Mouse (Mus musculus) heart, postnatal 25 days (tissue): Measurements from ENCODE around the gene Serf1. TPM values are rescaled to one million over a fixed set of nuclear protein-coding genes. Genes with fewer than 3 reads are reported as not detected.
"Not testable (repeated sequence)": the region's sequence is repeated elsewhere in the genome, so short reads cannot be mapped to it uniquely, and the experiment has no call there.

Source experiments
- DNase-seq: peaks from one replicate; pipeline ENCODE4 v3.0.0; 2022; ENCODE audit warnings: low spot score
- intact Hi-C: fragments of 180-260 bp; cut with DNase I; formaldehyde crosslinking; loops from one replicate; pipeline ENCODE4 v1.15.1; 2025
- total RNA-seq, 2 experiments: library from RNA; stranded (reverse); gene quantifications; 2 replicates each; pipeline ENCODE4 v1.2.3; 2021

Serf1 gene
- total RNA-seq, result 1 to 10 TPM; 5.6 to 6.7 TPM

DNA sequence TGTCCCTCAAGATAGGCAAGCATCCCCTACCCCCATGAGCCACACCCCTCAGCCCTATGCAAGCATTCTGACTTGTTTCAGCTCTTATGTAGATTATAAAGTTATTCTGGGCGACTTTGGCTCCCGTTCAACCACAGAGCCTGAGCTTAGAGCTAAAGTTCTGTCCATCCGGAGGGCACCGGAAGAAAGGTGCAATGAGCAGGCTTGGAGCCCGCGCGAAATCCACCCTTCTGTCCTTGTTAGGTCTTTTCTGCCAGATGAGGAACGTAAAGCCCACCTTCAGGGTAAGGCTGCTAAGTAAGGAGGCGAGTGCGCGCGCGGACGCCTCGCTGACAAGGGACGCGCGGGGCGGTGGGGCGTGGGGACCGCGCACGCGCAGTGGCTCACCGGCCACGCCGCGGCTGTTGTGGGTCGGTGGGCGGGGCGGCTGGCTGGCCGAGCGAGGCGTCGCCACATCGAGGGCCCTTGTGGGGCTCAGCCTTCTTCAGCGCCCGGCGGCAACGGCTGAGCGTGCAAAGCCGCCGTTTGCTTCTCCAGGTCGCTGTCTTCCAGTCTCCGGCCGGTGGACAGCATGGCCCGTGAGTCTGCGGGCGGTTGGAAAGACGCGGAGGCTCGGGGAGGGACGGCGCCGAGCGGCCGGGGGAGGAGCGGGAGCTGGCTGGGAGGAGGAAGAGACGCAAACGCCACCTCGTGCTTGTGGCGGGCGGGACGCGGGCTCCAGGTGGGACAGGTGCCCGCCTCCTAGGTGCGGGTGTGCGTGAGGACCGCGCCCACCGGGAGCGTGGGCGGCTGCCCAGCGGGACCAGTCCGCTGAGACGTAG, at the start of gene Serf1:
Serf1 (plus strand) TSS at position 361 of the 821 bp plus-strand sequence.
- intact Hi-C loops, result loop anchor here (2.0 to 10.0 kb wide), 2 partner anchors 17 to 763 kb away; partner anchors contain the start of genes Mrps27, Ptcd2 and Smn1
- peak; percentile 63 for DNase-seq

DNA sequence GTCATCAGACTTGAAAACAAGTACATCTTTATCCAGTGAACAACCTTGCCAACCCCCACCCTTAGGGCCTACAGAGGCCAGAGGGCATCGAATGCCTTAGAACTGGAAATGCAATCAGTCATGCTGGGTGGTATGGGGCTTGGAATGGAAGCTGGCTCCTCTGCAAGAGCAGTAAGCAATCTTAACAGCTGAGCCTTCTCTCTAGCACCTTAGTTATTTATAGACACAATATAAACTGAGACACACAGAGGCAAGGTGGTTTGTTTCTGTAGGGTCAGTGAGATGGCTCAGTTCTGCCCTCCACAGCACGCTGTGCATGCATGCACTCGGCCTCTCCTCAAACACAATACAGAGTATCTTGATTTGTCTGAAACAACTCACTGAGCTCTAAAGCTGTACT, 43.9 kb upstream of the Serf1 start:
- DNase-seq, result no peak
- intact Hi-C loops, result no loop called here

DNA sequence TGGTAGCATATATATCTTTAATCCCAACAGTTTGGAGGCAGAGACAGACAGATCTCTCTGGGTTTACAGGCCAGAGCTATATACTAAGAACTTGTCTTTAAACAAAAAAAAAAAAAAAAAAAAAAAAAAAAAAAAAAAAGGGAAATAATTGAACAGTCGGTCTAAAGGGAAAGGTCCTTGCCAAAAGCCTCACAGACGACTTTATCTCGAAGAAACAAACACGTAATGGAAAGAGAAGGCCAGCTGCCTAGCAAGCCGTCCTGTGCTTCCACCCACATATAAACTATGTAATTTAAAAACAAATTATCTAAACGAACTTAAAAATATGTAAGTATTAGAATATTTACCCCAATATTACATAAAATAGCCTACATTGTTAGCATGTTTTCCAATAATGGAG, 40.0 kb upstream of the Serf1 start:
- intact Hi-C loops, result no loop called here

GRCm38 (mm10) chr13:100071473-100071872, 36.3 kb upstream of the Serf1 start:
- DNase-seq, result no peak
- intact Hi-C loops, result no loop called here

More for the DNA sequence above, 40.0 kb upstream of the Serf1 start:
- DNase-seq, result no peak

GRCm38 (mm10) chr13:100098808-100099207, 9.0 kb upstream of the Serf1 start:
- intact Hi-C loops, result no loop called here
- DNase-seq, result no peak

GRCm38 (mm10) chr13:100103052-100103658, 4.7 kb upstream of the Serf1 start:
- intact Hi-C loops, result loop anchor here (10.0 kb wide), 1 partner anchor 758 kb away; the partner anchor contains the start of genes Mrps27 and Ptcd2
- DNase-seq, result no peak

GRCm38 (mm10) chr13:100103748-100104254, 4.0 kb upstream of the Serf1 start, which contains the start of gene Bdp1:
Gene Bdp1, minus strand, starts transcription at chr13:100104070.
- intact Hi-C loops, result loop anchor here (10.0 kb wide), 1 partner anchor 759 kb away; the partner anchor contains the start of genes Mrps27 and Ptcd2
- peak; percentile 85 for DNase-seq

DNA sequence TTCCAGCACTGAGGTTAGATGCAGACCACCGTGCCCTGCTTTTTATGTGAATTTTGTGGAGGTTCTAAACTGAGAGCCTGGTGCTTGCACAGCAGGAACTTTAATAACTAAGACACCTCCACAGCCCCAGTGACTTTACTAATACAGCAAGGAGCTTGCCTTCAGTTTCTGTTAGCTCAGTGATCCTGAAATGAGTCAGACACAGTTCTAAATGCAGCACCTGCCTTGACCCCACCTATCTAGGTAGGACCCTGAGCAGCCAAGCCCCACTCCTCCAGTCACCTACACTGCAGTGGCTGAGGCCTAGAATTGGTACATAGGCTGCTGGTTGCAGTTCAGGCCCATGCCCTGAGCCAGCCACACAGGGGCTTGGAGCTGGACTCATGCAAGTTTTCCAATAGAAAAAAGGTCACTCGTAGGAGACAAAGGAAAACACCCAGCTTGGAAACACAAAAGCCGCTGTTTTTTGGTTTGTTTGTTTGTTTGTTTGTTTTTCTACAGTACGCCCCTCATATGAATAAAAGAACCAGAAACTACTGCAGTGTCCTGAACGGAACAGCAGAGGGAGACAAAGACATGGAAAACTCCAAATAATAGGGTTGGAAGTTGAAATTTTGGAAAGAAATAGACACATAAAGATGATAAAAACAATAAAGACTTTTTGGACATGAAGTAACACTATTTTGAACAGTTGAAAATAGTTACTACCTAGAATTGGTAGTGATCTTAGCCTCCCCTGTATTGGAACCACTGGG, 4.6 kb downstream of the Serf1 start:
- no peak for DNase-seq
- intact Hi-C loops, result loop anchor here (5.0 to 10.0 kb wide), 2 partner anchors 280 to 542 kb away; partner anchors contain the start of genes Ak6, Rad17 and Taf9

DNA sequence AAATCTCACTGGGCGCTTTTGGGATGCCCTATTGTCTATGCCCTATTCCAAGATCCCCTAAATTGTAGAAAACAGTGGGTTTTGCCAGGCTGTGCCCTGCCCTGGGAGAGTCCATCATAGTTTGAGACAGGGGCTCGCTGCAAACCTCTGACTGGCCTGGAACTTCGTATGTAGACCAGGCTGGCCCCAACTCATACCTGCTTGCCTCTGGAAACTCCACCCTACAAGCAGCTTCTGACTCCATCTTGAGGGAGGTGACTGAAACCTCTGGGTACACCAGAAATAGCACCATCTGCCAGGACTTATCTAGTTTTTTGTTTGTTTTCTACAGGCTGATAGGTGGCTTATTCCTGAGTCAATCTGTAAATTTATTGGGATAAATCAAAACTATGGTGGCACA, 16.2 kb downstream of the Serf1 start:
- intact Hi-C loops, result loop anchor here (2.0 kb wide), 1 partner anchor 15 kb away; the partner anchor contains the start of gene Serf1
- no peak for DNase-seq

- peak; percentile 81 for DNase-seq
- intact Hi-C loops, result loop anchor here (2.0 kb wide), 1 partner anchor 16 kb away; the partner anchor contains the start of gene Serf1
These were observed 16.8 kb downstream of the Serf1 start, which contains the start of gene Smn1 for GRCm38 (mm10) chr13:100124423-100125257. Gene Smn1, plus strand, starts transcription at chr13:100124852.

GRCm38 (mm10) chr13:100125258-100125643, 17.4 kb downstream of the Serf1 start:
- no peak for DNase-seq
- intact Hi-C loops, result loop anchor here (2.0 kb wide), 1 partner anchor 16 kb away; the partner anchor contains the start of gene Serf1

GRCm38 (mm10) chr13:100141646-100142314, 34.0 kb downstream of the Serf1 start:
- no peak for DNase-seq
- intact Hi-C loops, result no loop called here

DNA sequence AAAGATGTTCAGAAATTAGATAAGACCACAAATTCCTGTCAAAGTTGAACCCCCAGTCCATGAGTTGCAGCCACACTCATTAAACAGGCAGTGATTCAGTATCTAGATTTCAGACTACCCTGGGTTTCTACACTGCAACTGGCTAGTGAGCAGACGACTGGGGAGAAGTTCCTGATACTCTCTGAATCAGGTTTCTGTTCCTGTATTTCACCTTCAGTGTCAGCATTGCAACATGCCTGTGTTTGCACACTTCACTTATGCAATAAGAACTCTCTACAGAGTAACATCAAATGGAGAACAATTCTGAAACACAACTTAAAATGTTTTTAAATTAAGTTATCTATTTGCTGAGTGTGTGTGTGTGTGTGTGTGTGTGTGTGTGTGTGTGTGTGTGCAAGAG, 44.8 kb downstream of the Serf1 start:
- DNase-seq, result no peak
- intact Hi-C loops, result no loop called here

DNA sequence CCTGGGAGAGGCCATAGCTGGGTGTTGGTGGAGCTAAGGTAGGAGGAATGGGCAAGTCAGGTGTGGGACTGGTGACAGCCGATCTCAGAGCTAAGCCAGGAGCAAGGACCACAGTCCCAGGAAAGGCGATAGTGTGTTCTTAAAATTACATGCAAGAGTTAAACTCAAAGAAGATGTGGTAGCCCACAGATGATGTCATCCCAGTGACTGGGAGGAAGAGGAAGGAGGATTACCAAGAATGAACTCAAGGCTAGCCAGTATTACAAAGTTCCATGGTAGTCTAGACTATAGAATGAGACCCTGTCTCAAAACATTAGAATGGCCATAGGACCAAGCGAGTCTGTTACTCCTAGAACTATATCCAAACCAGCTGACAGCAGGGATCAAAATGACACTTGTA, 48.8 kb downstream of the Serf1 start:
- DNase-seq, result no peak
- intact Hi-C loops, result no loop called here

DNA sequence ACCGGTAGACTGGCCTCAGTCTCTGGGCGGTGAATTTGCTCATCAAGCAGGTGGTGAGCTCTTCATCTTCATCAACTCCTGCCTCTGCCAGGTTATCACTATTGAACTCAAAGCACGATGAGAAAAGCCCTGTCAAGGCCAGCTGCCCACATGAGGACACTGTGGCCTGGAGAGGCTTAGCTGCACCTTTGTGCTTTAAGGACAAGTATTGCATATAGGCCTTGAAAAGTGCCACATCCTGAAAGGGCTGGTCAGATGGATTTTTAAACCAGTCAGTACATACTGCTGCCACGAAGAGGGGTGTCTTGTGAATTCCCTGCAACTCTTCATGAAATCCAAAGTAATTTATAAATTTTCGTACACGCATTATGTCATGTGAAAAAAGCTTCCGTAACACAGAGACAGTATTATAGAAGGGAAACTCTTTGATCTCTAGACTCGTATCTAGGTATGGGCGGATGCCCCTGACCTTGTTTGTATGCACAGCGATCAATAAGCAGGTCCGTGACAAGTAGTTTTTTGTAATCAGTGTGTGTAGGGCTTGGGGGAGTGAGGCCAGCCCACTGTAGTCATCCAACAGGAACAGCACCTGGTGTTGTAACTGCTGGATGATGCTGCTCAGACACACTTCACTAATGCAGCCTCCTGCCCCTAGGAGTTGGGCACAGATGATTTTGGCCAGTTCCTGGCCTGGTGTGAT, 53.5 kb downstream of the Serf1 start:
- DNase-seq, intact Hi-C loops: not testable (repeated sequence)

- intact Hi-C loops, DNase-seq: not testable (repeated sequence)
These were observed 54.7 kb downstream of the Serf1 start for GRCm38 (mm10) chr13:100162467-100162866.
